Mouse (Mus musculus) right cerebral cortex, adult 18-20 months (tissue): ENCODE measurements around the gene Guca1b.
"Not testable (repeated sequence)": the region's sequence is repeated elsewhere in the genome, so short reads cannot be mapped to it uniquely, and the experiment has no call there.

Experiments used
- DNase-seq: peaks from one replicate; pipeline ENCODE4 v3.0.0; 2022; ENCODE audit warnings: mixed read lengths

Gene Guca1b

DNA sequence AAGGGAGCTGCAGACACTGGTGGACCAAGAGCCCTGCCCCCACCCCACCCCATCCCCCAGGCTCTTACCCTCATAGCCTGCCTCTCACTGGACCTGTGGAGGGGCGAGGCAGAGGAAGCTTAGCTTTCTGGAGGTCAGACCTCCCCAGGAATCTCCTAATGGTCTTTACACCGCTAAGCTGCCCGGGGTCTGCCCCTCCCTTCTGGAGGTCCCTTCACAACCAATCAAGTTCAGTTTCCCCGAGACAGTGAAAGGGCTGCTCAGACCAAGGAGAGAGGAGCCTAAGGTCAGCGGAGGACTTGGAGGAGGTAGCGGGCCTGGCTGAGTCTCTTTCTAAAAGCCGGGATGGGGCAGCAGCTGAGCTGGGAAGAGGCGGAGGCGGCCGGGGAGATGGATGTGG, at the start of gene Guca1b:
Guca1b (plus strand) TSS at position 249 of the 400 bp plus-strand sequence.
- DNase-seq = no peak

DNA sequence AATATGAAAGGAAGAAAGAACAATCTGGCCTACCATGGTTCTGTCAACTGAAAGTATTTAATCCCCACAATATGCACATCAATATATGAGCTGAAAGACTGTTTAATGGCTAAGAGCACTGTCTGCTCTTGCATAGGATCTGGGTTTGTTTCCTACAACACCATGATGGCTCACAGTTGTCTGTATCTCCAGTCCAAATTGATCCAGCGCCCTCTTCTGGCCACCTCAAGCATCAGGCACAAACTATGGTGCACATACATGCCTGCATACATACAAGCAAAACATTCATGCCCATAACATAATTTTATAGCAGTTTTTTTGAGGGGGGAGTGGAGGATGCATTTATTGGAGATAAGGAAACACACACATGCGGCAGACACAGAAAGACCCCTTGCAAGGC, 42.1 kb upstream of the Guca1b start:
- DNase-seq = no peak

DNA sequence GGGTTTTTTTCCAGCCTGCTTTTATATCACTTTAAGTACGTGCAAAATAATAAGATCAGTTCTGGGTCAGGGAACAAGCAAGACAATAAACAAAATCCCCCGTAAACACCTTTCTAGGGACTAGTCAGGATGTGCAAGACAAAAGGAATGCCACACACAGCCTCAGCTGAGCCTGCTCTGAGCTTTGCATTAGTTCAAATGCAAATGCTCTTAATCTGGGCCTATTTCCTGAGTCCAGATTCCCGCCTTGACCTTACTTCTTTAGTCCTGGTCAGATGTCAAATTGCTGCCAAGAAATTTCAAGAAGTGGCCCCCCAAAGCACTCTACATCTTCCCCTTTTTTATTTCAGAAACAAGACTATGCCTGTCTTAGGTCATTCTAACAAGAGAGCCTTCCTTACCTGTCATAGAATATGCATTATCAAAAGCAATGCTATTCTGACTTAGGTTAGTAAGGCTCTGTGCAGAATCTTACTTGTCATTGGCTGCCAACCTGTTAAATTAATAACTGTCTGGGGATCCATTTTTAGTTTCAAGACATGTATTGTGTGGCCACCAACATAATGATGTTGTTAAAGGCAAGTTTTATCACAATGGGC, 35.4 kb upstream of the Guca1b start:
- no peak for DNase-seq

DNA sequence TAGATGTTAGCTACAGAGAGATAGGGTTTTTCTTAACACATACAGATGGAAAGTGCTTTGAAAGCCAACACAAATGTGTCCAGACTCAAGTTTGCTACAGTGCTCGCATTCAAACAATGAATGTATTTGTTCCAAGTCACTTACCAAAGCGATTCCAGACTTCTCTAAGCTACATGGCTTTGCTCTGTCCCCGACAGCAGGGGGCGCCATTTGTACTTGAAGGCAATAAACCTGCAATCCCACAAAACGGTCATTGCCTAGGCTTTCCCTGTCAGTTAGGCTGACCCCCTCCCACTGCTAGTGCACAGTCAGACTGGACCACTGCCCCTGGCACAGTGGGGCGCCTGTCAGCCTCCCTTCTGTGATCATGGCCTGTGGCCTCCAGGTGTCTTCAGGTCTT, 25.2 kb upstream of the Guca1b start:
- DNase-seq = peak; percentile 21

DNA sequence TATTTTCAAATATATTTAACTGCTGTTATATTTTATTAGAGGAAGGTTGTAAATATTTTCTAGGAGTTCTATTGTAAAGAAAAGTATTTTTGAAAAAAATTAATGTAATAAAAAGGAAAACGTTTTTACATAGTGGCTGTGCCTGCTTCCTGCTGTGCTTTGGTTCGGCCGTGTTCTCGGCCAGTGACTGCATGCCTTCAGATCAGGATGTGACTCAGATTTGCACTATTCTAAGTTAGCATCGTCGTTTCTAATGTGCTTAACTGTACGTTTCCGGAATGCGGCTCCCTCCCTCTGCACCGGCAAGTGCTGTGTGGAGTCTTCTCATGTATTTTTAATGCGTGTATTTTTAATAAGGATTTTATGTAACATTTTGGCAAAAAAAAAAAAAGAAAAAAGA, 23.9 kb upstream of the Guca1b start:
- no peak for DNase-seq

DNA sequence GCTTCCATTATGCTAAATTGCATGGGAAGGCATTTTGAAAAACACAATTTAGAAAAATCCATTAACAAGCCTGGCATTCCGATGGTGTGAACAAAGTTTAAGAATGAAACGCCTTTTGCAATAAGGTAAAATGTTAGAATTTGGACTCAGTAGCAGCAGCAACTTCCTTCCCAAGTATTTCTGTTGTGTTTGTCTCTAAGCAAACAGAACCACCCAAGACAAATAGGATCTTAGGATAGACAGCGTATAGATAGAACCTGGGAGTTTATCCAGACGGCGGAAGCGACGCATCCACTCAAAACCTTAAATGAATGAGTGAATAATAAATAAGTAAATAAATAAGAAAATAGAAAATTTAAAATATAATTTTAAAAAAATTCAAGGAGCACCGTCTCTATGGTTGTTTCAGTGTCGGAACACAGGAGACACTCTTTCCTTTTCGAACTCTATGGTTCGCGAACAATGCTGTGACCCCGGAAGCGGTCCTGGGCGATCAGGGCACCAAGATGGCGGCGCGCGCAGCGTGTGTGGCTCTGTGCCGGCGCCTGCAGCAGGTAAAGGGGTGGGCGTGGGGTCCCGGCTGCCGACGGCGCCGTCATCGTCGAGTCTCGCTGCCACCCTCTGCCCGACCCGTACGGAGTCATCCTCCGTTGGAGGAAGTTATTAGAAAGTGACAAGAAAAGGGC, 16.6 kb upstream of the Guca1b start, which contains the start of gene Mrps10:
Mrps10 (plus strand) TSS at position 487 of the 686 bp plus-strand sequence.
- DNase-seq = peak; percentile 90

DNA sequence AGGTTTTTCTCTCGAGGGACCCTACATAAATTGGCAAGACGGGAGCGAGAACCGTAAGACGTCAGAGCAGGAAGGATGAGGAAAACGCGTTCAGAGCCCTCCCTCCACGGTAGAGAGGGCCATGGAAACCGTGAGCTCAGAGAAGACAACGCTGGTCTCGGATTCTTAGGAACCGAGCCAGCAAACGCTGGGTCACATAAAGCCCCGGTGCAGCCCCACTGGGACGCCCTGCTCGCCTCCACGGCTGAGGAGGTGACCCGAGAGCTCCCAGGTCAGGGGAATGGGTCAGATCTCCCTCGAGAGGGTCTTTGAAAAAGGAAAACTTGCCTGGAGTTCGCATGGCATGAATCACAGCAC, 16.1 kb upstream of the Guca1b start:
- no peak for DNase-seq

DNA sequence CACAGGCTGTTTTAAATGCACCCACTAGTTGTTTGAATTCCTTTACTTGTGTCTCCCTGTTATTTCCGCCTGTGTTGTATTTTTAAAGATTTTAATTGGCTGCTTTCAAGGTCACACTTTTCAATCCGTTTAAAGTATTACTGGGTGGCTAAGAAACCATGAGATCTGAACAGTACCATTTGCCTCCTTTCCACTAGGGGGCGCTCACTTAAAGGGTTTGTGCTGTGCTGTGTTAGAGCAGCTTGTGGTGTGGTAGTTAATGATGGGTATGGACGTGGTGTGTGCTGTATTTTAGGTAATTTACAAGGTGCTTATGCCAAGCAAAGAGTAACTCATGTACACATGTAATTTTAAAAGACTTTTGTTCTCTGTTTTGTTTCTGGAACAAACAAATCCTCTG, 13.7 kb upstream of the Guca1b start:
- DNase-seq = peak; percentile 56

DNA sequence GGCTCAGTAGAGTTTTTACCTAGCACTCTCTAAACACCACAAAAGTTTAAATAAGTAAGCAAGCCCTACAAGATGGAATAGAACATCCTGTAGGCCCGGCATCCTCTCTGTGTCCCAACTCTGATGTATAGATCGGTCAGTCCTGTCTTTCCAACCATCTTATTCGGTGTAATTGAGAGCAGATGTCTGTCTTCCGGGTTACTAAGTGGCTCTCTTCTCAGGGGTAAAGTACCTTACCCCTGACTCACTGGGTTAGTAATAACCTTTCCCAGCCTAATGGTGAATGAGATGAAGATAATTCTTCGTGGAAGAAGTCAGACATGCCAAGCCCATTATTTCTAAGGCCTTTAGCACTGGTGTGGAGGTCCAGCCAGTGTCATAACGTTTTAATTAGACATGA, 11.2 kb upstream of the Guca1b start:
- DNase-seq = no peak

DNA sequence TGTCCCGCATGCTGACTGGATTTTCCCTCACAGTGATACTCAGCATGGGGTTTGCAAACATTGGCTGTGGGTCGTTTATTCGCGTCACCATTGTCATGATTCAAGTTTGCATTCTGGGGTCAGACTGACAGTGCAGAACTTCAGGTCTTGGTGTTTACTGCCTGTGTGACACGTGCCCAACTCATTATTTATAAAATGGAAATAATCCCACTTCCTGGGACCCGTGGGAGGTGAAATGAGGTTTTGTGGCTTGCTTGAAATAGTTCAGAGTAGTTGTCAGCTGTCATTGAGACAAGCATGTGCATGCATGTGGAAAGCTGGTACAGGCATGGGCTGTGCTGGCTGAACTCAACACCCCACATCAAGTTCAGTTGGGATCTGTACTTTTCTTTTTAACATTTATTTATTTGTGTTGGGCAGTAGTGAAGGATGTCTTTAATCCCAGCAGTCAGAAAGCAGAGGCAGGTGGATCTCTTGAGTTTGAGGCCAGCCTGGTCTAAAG, 8.4 kb upstream of the Guca1b start:
- DNase-seq = no peak

DNA sequence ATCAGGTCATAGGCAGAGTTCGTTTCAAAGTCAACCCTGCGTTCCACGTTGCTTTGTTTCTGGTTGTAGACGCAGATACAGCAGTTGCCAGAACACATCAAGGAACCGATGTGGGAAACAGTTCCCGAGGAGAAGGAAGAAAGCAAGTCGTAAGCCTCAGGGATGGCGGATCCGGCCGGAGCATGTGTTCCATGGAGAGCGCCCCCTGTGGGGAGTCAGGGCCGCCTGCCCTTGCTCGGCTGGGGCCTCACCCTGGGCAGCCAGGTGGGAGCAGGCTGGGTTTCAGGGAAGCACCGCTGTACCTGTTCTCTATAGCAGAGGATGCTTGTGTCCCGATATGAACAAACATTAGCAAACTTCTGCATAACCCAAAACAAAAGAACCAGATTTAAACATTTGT, 7.1 kb upstream of the Guca1b start:
- DNase-seq = no peak

DNA sequence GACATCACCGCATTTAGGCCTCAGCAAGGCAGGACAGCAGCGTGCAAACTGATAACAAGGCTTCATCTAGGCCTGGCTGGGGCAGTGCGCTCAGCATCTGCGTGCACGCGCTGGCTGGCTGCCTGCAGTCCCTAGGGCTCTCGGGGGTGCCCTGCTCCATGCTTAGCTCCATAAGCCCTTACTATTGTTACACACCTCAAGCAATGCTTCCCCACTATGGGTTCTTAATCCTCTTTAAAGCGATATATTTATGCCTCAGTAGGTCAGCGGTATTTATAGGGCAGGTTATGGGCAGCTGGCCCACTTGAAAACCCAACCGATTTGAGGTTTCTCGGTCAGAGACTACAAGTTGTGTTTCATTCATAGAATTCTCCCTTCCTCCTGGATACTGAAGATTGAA, 3.3 kb upstream of the Guca1b start:
- DNase-seq = no peak

DNA sequence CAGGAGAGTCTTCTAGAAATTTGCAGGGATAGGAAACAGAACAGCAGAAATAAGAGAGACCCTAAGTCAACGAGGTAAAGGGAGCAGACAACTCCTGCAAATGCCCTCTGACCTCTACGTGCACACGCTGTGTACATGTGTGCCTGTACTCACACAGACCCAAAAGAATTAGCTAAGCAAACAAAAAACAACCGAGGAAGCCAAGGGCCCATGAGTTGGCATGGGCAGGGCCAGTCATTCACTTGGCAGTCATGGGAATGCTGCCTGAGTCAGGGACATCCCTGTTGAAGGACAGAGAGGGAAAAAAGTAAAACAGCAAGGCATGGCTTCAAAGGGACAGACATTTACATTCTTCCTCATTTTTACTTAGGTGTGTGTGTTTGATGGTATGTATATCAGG, 1.9 kb upstream of the Guca1b start:
- no peak for DNase-seq

DNA sequence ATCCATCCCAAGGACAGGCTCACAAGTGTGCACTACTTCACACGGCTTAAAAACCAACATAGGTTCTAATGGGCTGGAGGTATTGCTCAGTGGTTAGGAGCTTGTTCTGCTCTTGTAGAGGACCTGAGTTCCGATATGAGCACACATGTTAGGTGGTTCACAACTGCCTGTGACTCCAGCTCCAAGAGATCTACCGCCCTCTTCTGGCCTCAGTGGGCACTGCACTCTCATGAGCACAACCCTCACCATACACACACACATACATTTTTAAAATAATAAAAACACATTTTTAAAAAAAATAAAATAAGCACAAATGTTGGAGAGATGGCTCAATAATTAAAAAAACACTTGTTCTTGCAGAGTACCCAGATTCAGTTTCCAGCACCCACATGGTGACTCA, 1.1 kb upstream of the Guca1b start:
- DNase-seq = no peak

DNA sequence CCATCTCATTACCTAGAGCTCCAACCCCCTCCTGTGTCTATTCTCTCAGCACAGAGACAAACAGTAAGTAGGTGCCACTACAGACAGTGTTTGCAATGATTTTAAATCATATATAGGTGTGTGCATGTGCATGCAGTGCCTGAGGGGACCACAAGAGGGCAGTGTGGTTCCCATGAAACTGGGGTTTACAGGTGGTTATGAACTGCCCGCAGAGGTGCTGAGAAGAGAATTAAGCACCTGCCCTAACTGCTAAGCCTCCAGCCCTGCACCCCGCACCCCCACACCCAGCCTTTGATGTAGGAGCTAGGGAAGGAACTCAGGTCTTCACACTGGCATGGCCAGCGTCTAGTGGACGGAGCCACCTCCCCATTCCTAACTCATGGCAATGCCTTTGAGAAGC, 1.5 kb downstream of the Guca1b start:
- DNase-seq = no peak

DNA sequence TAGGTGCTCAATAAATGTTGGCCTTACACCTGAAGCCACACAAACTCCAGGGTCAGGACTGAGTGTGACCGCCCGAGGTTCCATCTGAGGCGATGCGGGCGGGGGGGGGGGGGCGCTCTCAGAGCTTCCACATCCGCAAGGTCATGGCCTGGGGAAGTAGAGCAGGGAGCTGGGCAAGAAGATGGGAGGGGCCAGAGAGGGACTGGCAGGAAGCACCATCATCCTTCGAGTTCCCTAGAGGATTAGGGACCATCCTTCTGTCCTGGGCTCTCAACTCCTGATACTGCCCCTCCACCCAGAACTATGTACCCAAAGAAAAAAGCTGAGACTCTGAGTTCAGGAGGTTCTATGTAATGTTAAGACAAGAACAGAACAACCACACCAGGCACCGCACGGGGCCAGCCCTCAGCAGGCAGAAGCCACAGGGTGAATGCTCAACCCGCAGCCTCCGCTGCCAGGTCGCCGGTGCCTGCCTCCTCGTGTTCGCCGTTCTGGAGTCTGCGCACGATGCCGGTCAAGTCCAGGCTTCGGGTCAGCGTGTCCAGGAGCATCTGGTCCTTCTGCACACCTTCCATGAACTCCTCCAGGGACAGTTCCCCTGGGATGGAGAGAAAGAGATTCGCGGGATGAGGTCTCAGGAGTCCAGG, 9.2 kb downstream of the Guca1b start:
- no peak for DNase-seq

DNA sequence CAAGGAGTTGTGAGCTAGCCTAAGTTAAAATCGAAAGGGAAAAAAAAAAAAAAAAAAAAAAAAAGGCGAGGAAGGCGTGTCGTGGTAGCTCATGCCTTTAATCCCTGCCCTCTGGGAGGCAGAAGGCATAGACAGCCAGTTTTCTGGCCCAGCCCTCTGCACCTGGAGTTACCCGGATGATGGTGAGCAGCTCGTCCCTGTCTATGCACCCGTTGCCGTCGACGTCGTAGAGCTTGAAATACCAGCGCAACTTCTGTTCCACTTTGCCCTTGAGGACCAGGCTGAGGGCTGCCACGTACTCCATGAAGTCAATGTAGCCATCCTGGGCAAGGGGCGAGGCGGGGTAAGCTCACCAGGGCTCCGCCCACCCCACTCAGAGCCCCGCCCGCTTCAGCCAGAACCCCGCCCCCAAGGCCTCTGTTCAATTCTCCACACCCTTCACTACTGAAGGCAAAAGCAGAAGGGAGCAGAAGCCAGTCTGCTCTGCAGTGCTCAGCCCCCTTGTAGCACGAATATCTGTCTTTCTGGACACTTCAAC, 10.3 kb downstream of the Guca1b start:
- DNase-seq = no peak

DNA sequence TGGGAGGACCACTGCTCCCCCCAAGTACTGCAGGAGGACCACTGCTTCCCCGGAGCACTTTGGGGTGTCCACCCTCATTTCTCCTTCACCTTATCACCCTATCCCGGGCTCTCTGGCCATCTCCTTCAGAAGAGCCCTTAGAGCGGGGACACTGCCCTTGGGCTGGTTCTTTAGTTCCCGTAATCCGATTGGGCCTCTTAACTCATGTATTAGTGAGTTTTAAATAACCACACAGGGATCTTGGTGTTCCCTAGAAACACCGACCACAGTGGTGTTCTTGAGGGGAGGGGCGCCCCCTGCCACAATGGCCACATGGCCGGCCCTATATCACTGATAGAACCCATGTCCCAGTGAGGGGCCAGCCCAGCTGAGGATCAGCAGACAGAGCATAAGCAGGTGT, 13.9 kb downstream of the Guca1b start:
- no peak for DNase-seq

DNA sequence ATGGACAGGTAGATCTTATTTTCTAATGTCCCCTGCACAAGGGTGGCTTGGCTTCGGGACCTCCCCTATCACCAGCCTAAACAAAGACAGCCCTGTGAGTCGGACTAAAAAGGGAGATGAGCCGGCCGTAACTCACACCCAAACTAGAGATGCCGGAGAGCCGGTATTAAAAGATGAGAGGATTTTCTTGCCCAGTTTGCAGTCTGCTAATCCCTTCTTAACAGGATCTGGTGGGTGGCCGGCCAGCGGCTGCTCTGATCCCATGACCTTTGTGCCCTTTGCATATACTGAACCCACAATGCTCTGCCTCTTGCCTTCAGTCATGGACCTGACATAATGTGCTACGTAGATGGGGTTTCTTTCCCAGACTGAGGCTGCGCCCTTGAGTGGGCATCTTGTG, 15.3 kb downstream of the Guca1b start, which contains the start of gene Guca1a:
Guca1a (minus strand) TSS at position 134 of the 400 bp plus-strand sequence.
- DNase-seq = no peak

DNA sequence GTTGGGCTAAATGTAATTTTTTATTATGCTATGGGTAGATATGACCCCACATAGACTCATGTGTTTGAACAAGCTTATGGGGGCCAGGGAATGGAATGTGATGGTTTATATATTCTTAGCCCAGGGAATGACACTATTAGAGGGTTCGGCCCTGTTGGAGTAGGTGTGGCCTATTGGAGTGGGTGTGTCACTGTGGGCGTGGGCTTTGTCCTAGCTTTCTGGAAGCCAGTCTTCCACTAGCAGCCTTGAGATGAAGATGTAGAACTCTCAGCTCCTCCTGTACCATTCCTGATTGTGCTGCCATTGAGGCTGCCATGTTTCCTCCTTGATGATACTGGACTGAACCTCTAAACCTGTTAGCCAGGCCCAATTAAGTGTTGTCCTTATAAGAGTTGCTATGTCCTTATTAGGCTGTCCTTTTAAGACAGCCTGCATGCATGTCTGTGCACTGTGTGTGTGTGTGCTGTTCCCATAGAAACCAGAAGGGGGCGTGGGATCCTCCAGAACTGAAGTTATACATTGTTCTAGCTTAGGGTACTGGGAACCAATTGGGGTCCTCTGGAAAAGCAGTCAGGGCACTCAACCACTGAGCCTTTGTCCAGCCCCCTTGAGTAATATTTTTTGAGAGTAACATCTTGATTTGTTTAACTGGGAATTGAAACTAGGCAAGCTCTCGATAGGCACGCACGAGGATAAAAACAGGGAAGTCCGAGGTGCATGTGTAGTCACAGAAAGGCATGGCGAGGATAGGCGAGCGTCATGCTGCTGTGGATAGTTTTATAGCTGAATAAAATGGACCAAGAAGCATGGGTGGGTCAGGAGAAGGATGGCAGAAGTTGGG, 22.7 kb downstream of the Guca1b start:
- DNase-seq = no peak

DNA sequence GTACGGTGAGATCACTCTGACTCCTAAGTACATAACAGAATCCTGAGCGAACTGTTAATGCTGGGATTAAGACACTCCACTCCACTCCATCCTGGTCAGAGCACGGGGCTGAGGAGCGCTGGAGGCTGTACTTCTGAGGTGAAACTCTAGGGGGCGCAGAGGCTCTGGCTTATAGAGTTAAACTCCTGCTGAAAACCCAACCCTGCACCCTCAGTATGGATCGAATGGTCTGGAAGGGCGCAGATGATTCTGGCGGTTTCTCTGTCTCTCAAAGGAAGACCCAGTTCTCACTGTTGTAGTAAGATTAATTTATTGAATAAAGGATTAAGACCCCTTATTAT, 23.3 kb downstream of the Guca1b start:
- peak; percentile 25 for DNase-seq

DNA sequence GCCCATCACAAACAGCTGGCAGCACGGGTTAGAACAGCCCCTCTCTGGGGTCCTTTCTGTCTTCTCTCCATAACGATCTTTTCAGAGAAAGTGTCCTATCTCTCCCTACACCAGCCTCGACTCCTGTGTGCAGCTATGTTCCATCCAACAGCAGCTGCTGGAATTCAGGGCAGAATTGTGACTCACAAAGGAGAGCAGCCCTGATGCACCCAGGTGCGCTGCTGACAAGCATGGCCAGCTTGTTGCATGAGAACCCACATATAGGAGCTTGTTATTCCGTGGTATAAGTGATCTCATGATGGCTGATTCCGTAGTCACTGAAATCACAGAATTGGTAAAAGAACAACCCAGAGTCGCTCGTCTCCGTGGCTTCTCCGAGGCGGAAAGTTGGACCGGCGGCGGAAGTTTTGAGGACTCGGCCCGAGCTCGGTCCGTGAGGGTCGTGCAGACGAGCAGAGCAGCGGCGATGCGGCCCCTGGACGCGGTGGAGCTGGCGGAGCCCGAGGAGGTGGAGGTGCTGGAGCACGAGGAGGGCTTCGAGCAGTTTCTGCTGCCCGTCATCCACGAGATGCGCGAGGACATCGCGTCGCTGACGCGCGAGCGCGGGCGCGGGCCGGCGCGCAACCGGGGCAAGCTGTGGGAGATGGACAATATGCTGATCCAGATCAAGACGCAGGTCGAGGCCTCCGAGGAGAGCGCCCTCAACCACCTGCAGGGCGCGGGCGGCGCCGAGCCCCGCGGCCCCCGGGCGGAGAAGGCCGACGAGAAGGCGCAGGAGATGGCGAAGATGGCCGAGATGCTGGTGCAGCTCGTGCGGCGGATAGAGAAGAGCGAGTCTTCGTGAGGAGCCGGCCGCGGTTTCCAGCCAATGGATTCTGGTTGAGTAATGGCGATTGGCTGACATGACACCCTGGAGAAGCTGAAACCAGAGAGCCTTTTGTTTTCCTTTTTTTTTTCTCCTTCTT, 25.0 kb downstream of the Guca1b start:
- DNase-seq = not testable (repeated sequence)
